Mouse (Mus musculus): ENCODE data around the gene Bdnf.

GRCm38 (mm10) chr2:109679446-109679845, 4.9 kb downstream of the Bdnf start:
- TF ChIP-seq POLR2A (IDR thresholded peaks at IDR 0.05; ENCODE audit: control insufficient read depth, low read depth, low read length) (no peak), CTCF (IDR thresholded peaks at IDR 0.05; ENCODE audit: control insufficient read depth, insufficient read depth, insufficient replicate concordance, low read depth, low read length) (no peak)
